Mouse (Mus musculus): ENCODE results near the gene Cacna2d4. TPM values are rescaled to one million over a fixed set of nuclear protein-coding genes. Genes with fewer than 3 reads are reported as not detected.

Cacna2d4 gene
- 0.08 and 0.17 TPM in 2 replicates for polyA plus RNA-seq (2015; fragmentation: Nextera tagmentation; extraction: Ambion mirVana)

- Histone ChIP-seq H3K27me3 (no peaks in the 10 kb centered on the region), H3K36me3 (no peaks in the 10 kb centered on the region), H3K9ac (no peak within 1 kb of the TSS), H3K9me3 (replicated peaks) (no peaks in the 10 kb centered on the region), H3K4me1 (0 out of 2 replicates have a peak, but pooled peaks cover 5% of the 10 kb centered on the region), H3K4me2 (no peak within 1 kb of the TSS), H3K4me3 (replicated peaks) (no peak within 1 kb of the TSS), H3K27ac (no peak within 1 kb of the TSS)
- no peak for ATAC-seq (replicated peaks; ENCODE audit: low FRiP score)
- WGBS = 28% methylated on average over 1 of the region's 1 CpGs
These were observed at the start of gene Cacna2d4 for GRCm38 (mm10) chr6:119236241-119236640. Cacna2d4 (plus strand) TSS chr6:119236526.

GRCm38 (mm10) chr6:119186658-119187057 is 49.7 kb upstream of the Cacna2d4 start:
- H3K36me3 ChIP-seq = peaks cover 38% of the 10 kb centered on the region
- no peaks in the 10 kb centered on the region for H3K4me1 ChIP-seq
- H3K4me3 ChIP-seq (replicated peaks) = no peak overlapping the region
- WGBS = 66% methylated on average over 8 of the region's 8 CpGs
- H3K4me2 ChIP-seq = no peak overlapping the region
- H3K27ac ChIP-seq = no peak overlapping the region
- no peak for ATAC-seq (replicated peaks; ENCODE audit: low FRiP score)
- H3K9me3 ChIP-seq (replicated peaks) = no peaks in the 10 kb centered on the region
- no peaks in the 10 kb centered on the region for H3K27me3 ChIP-seq
- no peak overlapping the region for H3K9ac ChIP-seq

DNA sequence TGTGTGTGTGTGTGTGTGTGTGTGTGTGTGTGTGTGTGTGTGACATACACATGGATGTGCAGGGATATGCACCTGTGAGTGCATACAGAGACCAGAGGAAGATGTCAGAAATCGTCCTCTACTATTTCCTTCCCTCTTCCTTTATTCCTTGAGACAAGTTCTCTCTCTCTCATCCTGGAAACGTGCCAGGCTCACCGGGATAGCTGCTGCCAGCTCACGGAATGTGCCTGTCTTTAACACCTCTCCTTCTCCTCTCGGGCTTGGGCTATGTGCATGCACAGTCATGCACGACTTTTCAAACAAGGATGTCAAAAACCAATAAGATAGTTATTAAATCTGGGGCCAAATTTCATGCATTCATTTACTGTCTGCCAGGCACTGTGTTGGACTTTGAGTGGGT is 48.7 kb upstream of the Cacna2d4 start:
- ATAC-seq (replicated peaks; ENCODE audit: low FRiP score) = no peak
- 72% methylated on average over 6 of the region's 6 CpGs for WGBS

GRCm38 (mm10) chr6:119191478-119191877 is 44.8 kb upstream of the Cacna2d4 start:
- Histone ChIP-seq H3K27me3 (no peaks in the 10 kb centered on the region), H3K4me3 (replicated peaks) (no peak overlapping the region), H3K4me1 (peaks cover 15% of the 10 kb centered on the region), H3K9ac (no peak overlapping the region), H3K27ac (no peak overlapping the region), H3K4me2 (no peak overlapping the region), H3K36me3 (peaks cover 34% of the 10 kb centered on the region), H3K9me3 (replicated peaks) (no peaks in the 10 kb centered on the region)
- no peak for ATAC-seq (replicated peaks; ENCODE audit: low FRiP score)
- WGBS = 98% methylated on average over 4 of the region's 4 CpGs

More for the DNA sequence above, 48.7 kb upstream of the Cacna2d4 start:
- H3K4me1 ChIP-seq = 0 out of 2 replicates have a peak, but pooled peaks cover under 1% of the 10 kb centered on the region
- peaks cover 41% of the 10 kb centered on the region for H3K36me3 ChIP-seq
- no peaks in the 10 kb centered on the region for H3K27me3 ChIP-seq
- H3K27ac ChIP-seq = no peak overlapping the region
- no peak overlapping the region for H3K9ac ChIP-seq
- H3K9me3 ChIP-seq (replicated peaks) = no peaks in the 10 kb centered on the region
- no peak overlapping the region for H3K4me3 ChIP-seq (replicated peaks)
- no peak overlapping the region for H3K4me2 ChIP-seq

- 46% methylated on average over 15 of the region's 15 CpGs for WGBS
- Histone ChIP-seq H3K4me2 (no peak overlapping the region), H3K27ac (0 out of 2 replicates have a peak overlapping the region, but pooled peaks have one; percentile 0), H3K27me3 (no peaks in the 10 kb centered on the region), H3K4me1 (peaks cover 15% of the 10 kb centered on the region), H3K9me3 (replicated peaks) (no peaks in the 10 kb centered on the region), H3K4me3 (replicated peaks) (no peak overlapping the region), H3K36me3 (peaks cover 34% of the 10 kb centered on the region), H3K9ac (no peak overlapping the region)
- ATAC-seq (replicated peaks; ENCODE audit: low FRiP score) = no peak
These were observed 42.7 kb upstream of the Cacna2d4 start for GRCm38 (mm10) chr6:119193571-119194154.

GRCm38 (mm10) chr6:119194161-119194560 is 42.2 kb upstream of the Cacna2d4 start:
- Histone ChIP-seq H3K4me1 (peaks cover 15% of the 10 kb centered on the region), H3K27me3 (no peaks in the 10 kb centered on the region), H3K4me2 (no peak overlapping the region), H3K9ac (no peak overlapping the region), H3K9me3 (replicated peaks) (no peaks in the 10 kb centered on the region), H3K27ac (0 out of 2 replicates have a peak overlapping the region, but pooled peaks have one; percentile 0), H3K36me3 (peaks cover 34% of the 10 kb centered on the region), H3K4me3 (replicated peaks) (no peak overlapping the region)
- ATAC-seq (replicated peaks; ENCODE audit: low FRiP score) = no peak
- 62% methylated on average over 9 of the region's 9 CpGs for WGBS

GRCm38 (mm10) chr6:119194601-119195000 is 41.7 kb upstream of the Cacna2d4 start:
- H3K4me3 ChIP-seq (replicated peaks) = no peak overlapping the region
- peaks cover 15% of the 10 kb centered on the region for H3K4me1 ChIP-seq
- H3K4me2 ChIP-seq = no peak overlapping the region
- H3K27me3 ChIP-seq = no peaks in the 10 kb centered on the region
- no peak for ATAC-seq (replicated peaks; ENCODE audit: low FRiP score)
- peaks cover 29% of the 10 kb centered on the region for H3K36me3 ChIP-seq
- H3K9ac ChIP-seq = no peak overlapping the region
- 78% methylated on average over 7 of the region's 7 CpGs for WGBS
- no peaks in the 10 kb centered on the region for H3K9me3 ChIP-seq (replicated peaks)
- no peak overlapping the region for H3K27ac ChIP-seq

GRCm38 (mm10) chr6:119196382-119197305 is 39.7 kb upstream of the Cacna2d4 start, which contains the start of gene Cacna1c:
Cacna1c (minus strand) TSS chr6:119196418.
- ATAC-seq (replicated peaks; ENCODE audit: low FRiP score) = no peak
- Histone ChIP-seq H3K36me3 (peaks cover 18% of the 10 kb centered on the region), H3K27me3 (no peaks in the 10 kb centered on the region), H3K4me1 (peaks cover 15% of the 10 kb centered on the region), H3K4me3 (replicated peaks) (no peak within 1 kb of the TSS), H3K9me3 (replicated peaks) (no peaks in the 10 kb centered on the region), H3K9ac (no peak within 1 kb of the TSS), H3K4me2 (no peak within 1 kb of the TSS), H3K27ac (no peak within 1 kb of the TSS)
- WGBS = 58% methylated on average over 17 of the region's 17 CpGs

- Histone ChIP-seq H3K36me3 (peaks cover 16% of the 10 kb centered on the region), H3K9ac (no peak overlapping the region), H3K27ac (no peak overlapping the region), H3K27me3 (no peaks in the 10 kb centered on the region), H3K4me1 (peaks cover 6% of the 10 kb centered on the region), H3K4me2 (no peak overlapping the region), H3K9me3 (replicated peaks) (no peaks in the 10 kb centered on the region), H3K4me3 (replicated peaks) (no peak overlapping the region)
- no peak for ATAC-seq (replicated peaks; ENCODE audit: low FRiP score)
- 55% methylated on average over 15 of the region's 15 CpGs for WGBS
These were observed 37.6 kb upstream of the Cacna2d4 start for GRCm38 (mm10) chr6:119198534-119199273.

GRCm38 (mm10) chr6:119199274-119199879 is 36.9 kb upstream of the Cacna2d4 start:
- H3K4me3 ChIP-seq (replicated peaks) = no peak overlapping the region
- no peak overlapping the region for H3K27ac ChIP-seq
- no peak overlapping the region for H3K9ac ChIP-seq
- H3K9me3 ChIP-seq (replicated peaks) = no peaks in the 10 kb centered on the region
- no peaks in the 10 kb centered on the region for H3K27me3 ChIP-seq
- peaks cover 21% of the 10 kb centered on the region; the same call in 1 of the 2 replicates for H3K36me3 ChIP-seq
- 55% methylated on average over 8 of the region's 8 CpGs for WGBS
- no peak overlapping the region for H3K4me2 ChIP-seq
- no peaks in the 10 kb centered on the region for H3K4me1 ChIP-seq
- ATAC-seq (replicated peaks; ENCODE audit: low FRiP score) = no peak

GRCm38 (mm10) chr6:119200362-119200761 is 36.0 kb upstream of the Cacna2d4 start:
- no peak overlapping the region for H3K9ac ChIP-seq
- H3K27me3 ChIP-seq = no peaks in the 10 kb centered on the region
- H3K27ac ChIP-seq = no peak overlapping the region
- H3K36me3 ChIP-seq = peaks cover 21% of the 10 kb centered on the region; the same call in 1 of the 2 replicates
- 66% methylated on average over 5 of the region's 5 CpGs for WGBS
- no peaks in the 10 kb centered on the region for H3K4me1 ChIP-seq
- no peak overlapping the region for H3K4me2 ChIP-seq
- H3K9me3 ChIP-seq (replicated peaks) = no peaks in the 10 kb centered on the region
- H3K4me3 ChIP-seq (replicated peaks) = no peak overlapping the region
- ATAC-seq (replicated peaks; ENCODE audit: low FRiP score) = no peak

Data from kidney, embryonic 15.5 days (tissue).